Mouse (Mus musculus) left cerebral cortex, adult 18-20 months (tissue): ENCODE measurements at regions not wholly inside any gene's neighbourhood (a gene's known extent, or its start where the extent isn't known, plus 50 kb on each side); places are given as distances from the start of the nearest gene placed in this dataset.

Experiments
- DNase-seq, 2 experiments: peaks; one replicate each; pipeline ENCODE4 v3.0.0; 2021 to 2022; ENCODE audit warnings: low spot score in 2 of 2, mixed read lengths in 1 of 2

DNA sequence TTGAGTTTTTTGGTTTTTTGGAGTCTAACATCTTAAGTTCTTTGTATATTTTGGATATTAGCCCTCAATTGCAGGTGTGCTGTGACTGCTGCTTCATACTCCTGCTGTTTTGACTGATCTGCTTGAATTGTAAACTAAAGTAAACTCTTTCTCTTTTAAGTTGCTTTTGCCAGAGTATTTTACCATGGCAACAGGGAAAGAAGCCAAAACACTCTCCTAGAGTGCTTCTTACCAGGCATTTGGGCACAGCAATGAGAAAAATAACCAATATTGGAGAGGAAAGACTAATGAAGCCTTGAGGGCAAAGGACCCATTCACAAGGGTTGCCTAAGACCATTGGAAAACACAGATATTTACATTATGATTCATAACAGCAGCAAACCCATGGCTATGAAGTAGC, 437.3 kb downstream of the Wdr11 start:
- no peak for DNase-seq

DNA sequence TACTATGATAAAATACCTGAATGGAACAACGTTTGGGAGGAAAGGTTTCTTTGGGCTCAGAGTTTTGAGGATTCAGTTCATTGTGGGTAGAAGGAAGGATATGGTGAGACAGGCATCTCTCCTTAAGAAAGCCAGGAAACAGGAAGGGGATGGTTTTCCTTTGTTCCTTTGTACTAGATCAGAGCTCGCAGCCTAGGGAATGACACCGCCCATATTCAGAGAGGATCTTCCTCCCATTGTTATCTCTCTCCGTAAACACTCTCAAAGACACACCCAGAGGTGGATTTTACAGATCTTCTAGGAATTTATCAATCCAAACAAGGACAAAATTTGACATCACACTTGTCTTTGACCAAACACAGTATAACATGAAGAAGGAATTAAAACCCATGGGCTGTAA, 439.0 kb downstream of the Wdr11 start:
- no peak for DNase-seq

DNA sequence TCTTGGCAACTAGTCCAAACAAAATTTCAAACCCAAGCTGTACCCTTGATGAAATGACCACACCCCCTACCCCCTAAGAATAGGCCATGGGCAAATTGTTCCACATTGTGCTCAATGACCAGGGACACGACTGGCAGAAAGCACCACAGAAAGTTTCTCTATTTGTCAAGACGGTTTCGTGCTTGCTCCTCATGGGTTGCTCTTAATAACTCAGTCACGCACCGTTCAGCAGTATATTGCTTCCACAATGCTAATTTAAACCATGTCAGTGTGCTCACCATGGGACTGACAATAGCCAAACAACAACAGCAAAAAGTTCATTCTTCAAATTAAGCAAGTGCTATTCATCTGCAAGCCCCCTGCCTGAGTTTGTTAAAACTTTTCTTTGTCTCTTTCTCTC, 444.6 kb downstream of the Wdr11 start:
- no peak for DNase-seq

DNA sequence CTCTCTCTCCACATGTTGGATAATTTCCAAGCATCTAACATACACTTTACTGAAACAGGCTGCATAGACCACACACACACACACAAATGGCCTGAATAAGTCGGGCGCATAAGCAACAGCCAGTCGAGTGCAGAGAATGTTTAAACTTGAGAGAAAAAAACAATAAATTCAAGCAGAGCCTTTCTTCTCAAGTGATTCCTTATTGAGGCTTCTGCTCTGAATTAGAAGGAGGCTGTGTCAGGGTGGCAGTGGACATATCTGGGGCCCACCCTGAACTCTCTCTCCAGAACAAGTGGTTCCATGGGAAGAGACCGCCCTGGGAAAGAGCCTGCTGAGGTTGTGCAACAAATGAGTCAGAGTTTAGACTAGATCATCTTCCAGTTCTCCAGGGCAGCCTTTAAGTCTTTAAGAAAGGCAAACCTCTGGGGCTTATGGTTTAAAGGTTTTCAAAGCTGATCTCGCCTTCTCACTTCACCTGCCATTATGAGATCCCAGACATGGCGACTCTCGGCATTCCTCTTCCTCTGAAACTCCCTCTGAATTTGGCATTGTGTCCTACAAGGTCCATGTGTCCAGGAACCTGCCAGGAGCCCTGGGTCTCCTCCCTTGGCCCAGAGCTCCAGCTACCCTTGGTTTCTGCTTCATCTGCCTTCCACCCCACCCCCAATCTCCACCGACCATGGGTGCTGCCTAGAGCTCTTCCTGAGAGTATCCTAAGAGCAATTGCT, 445.3 kb downstream of the Wdr11 start:
- no peak for DNase-seq

- DNase-seq, result no peak
These were observed 445.9 kb downstream of the Wdr11 start for GRCm38 (mm10) chr7:130037573-130037925.

GRCm38 (mm10) chr7:130040596-130040995, 448.9 kb downstream of the Wdr11 start:
- no peak for DNase-seq

DNA sequence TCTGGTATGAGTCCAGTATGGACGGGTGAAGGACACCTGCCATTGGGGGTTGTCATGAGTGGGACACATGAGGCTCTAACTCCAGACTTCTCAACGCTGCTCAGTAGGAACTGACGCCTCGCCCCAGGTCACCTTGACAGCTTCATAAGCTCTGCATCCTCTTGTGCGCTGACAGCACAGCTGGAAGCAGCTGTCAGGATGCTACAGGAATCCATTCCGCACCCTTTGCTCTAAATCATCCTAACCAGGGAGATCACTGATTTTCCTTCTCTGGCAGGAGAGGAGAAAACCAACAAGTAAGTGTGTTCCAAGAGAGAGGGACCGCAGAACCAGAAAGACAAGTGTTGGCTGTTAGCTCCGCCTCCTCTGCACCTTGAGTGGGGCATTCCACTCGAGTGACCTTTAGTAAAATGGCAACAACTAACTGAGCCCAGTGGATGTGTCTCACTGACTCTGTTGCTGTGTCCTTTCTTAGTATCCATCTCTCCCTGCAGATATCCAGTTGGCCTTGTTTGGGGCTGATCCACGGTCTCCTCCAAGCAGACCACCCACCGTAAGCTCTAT, 449.8 kb downstream of the Wdr11 start:
- no peak for DNase-seq

DNA sequence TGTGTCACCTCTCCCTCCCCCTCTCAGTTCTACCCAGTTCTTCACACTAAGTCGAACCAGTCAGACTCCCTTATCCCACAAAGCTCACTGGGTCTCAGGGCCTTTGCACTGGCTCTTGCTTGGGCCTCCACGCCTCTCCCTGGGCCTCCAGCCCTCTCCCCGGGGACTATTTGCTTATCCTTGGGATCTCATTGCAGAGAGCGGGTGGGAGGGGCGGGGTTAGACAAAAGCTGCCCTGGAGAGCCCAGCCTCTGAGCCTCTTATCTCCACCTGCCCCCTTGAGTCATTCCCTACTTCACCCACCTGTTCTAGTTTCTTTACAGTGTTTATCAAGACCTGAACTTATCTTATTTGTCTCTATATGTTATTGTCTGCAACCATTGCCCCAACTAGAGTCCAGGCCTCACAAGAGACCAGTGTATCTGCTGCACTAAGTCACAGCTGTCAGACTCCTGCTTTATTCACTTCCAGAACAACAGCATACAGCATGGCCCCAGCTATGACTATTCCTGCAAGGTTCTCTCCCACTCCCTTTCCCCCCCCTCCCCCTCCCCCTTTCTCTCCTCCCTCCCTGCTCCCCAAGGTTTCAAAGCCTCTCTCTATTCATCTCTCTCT, 450.7 kb downstream of the Wdr11 start:
- DNase-seq, result no peak

DNA sequence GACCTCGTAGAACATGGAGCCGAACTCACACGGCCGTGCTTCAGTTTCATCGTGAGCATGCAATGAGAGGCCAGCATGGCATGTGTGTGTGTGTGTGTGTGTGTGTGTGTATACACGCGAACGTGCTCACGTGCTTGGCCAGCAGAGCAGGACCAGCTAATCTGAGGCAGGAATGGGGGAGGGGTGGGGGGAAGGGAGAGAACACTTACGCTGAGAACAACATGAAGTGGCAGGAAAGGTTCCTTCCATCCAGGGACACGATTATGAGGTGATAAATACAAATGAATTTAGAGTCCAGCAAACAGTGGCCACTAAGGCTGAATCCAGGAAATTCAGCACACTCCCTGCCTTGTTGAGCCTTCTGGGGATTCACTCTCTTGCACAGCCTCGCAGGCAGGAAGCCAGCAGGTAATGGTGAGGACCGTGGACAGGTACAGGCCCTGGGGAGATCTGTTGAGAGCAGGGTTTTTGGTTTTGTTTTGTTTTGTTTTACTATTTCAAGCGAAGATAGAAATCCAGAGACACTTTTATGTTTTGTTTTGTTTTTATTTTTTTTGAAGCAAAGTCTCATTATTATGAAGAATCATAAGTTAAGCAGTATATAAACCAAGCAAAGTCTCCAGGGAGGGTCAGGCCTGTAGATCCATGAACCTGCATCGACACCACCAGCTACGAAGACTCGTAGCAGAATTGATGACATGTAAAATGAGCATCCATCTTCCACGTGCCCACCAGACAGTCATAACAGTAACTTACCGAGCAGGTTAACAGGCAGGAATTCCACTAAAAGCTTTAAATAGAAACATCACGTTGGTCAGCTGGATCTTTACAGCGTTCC, 452.0 kb downstream of the Wdr11 start:
- DNase-seq, result no peak

- DNase-seq, result no peak
These were observed 452.5 kb downstream of the Wdr11 start for GRCm38 (mm10) chr7:130044235-130044553.

- DNase-seq, result no peak
These were observed 452.9 kb downstream of the Wdr11 start for GRCm38 (mm10) chr7:130044581-130044980.

DNA sequence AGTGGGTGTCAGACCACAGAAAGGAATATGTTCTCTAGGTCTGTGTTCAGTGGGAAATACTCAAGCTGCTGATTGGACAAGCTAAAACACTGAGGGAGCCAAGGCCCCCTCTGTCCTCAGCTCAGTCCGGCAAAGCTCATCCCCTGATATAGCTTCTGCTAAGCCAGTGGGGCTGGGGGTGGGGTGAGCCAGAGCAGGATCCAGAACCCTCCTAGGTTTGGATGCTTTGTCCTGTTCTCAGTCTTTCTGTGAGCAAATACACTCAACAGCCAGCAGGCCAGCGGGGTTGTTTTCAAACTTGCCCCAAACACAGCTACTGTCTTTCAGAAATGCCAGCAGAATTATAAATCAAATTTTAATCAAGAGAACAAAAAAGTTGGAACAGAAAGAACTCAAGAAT, 454.4 kb downstream of the Wdr11 start:
- DNase-seq, result no peak

GRCm38 (mm10) chr7:130047293-130048034, 455.8 kb downstream of the Wdr11 start:
- DNase-seq, result no peak

- DNase-seq, result no peak
These were observed 456.6 kb downstream of the Wdr11 start for GRCm38 (mm10) chr7:130048106-130048772.

DNA sequence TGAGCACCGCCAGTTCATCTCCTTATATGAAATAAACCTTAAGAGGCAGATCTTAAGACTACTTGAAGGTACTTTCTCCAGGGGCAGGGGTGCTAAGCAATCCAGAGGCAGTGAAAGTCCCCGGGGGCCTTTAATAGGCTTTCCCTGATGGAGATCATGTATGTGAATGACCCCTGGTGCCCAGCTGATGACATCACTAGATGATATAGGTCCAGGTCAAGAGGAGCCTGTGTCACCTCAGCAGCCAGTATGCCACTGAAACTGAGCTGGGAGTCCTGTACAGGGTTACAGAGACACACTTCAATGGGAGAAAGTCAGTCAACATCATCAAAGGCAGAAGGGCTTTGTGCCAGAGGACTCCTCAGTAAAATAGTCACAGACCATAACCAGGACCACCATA, 457.8 kb downstream of the Wdr11 start:
- no peak for DNase-seq

DNA sequence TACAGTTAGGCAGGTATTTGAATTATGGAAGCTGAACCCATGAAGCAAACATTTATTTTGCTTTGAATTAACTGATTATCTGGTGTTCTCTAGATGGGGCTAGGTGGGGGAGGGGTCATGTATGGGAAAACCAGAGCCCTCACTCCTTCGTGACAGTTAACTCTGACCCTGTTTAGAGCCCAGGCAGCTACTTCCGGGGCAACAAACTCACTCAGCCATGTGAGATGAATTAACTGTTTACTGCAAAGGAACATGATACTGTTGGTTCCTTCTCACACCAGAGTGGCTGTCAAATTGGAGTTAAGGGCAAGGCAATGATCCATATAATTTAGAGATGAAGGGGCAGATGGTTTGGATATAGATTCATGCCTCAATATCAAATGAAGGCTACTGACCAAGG, 458.5 kb downstream of the Wdr11 start:
- DNase-seq, result no peak

DNA sequence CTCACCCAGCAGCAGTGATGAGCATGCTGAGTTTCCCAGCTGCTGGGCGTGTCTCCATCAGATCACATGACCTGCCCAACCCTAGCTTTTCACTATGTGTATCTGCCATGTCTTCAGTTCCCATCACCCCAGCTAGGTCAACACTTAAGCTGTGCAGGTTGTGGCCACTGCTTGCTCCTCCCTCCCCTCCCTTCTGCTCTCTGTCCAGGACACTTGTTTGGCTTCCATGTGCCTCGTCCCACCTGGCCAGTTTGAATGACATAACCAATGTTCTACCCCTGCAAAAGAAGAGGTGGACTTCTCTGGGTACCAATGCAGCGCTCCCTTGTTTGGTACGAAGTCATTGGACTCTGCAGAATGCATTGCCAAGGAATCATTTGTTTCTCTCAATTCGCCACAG, 460.7 kb downstream of the Wdr11 start:
- DNase-seq, result no peak

- no peak for DNase-seq
These were observed 462.5 kb downstream of the Ate1 start for GRCm38 (mm10) chr7:130057708-130058107.

DNA sequence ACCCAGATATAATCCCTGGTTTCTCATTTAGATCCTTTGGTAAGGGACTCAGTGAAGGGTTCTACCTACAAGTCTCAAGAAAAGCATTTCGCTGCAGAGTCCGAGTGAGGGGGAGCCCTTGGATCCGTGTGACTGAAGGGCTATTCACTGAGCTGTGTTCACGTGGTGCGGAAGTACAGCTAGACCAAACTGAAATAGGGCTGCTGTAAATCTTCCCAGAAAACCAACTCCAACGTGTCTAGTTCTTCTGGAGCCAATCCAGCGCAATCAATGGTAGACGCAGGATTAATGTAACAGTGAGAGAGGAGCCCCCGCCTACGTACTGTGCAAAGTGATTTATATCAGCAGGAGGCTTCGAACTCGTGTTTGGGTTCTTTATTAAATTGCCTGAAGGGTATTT, 461.9 kb downstream of the Ate1 start:
- no peak for DNase-seq

DNA sequence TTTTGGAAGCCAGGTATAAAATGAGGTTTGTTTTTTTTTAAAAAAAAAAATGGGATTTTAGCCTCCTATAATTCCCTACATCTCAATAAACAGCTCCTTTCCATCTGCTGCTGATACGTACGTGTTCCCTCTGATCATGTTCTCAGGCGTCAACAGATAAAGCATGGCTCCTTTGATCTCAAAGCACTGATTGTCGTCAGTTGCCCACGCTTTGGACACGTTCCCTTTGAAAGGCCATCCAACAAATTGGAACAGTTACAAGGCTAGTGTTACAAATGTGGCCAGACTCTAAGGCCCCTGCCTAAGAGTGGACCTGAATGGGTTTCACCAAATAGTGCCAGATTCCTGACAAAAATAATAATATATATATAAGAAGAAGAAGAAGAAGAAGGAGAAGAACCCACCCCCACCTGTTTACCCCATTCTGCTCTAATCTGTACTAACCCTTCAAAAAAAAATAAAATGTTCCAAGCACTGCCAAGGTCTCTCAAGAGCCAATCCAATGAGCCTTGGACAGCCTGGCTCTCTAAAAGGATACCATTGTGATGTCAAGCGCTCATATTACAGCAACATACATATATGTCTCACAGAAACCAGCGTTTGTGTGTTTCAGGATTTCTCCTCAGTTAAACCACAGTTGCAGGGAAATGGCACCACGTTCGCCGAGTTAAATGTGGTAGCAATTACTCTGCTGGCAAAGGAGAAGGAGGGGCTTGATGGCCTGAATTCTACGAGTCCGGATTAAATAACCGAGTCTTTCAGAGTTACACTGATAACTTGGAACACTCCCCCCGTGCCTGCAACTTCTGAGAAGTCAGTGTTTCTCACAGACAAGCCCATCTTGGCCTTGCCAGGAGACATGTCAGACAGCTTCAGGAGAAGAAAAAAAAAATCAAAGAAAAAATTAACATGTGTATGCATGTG, 460.2 kb downstream of the Ate1 start:
- DNase-seq, result no peak
